8 mouse cellular contexts compared by ENCODE assay signal in the genomic region with DNA sequence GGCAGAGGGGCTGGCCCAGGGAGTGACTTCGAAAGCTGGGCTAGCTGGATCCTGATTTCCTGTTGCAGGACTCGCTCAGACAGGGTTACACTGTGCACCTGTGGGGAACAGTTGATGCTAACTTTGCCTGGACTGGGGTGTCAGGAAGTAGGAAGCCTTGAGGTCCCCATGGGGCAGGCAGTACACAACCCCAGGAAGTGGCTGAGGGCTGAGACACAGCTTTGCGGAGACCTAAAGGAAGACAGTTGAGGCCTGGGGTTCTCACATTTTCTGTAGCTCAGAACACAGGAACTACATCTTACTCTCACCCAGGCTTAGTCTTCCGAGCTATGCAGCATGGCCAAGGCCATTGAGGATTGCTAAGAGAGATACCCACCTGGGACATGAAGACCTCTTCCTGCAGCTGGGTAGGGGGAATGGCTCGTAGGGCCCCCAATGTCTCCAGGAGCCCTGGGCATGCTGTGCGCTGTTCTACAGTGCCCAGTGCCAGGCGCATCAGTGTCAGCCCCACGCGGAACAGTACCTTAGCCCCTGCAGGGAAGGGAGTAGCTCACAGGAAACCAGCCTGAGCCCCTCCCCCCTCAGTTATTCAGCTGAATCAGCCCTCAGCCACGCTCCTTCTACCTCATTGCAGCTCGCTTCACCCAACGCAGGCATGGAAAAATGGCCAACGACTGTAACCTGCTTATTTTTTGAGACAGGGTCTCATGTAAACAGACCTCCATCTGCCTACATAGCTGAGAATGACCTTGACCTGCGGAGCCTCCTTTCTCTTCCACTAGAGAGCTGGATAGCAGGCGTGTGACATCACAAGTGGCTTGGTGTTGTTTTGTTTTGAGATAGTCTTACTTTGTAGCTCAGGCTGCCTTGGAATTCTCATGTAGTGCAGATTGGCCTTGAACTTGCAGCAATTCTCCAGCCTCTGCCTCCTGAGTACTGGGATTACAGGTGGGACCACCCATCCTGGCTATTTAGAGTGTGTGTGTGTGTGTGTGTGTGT. TPM values are rescaled to one million over a fixed set of nuclear protein-coding genes. Genes with fewer than 3 reads are reported as not detected.
A peak's percentile ranks its signal among the peaks of the same experiment; 100 is the strongest.
DNase-seq lines count a peak whose midpoint lies in the region; ATAC-seq and TF ChIP-seq lines count a peak whose summit lies in the region.

No protein-coding gene starts in this region.

- H3K9ac ChIP-seq in kidney, embryonic 16.5 days (replicated peaks; ENCODE audit: low read length): peak overlapping the region; percentile 23; the same call in 1 of the 2 replicates
- H3K9ac ChIP-seq in liver, embryonic 13.5 days: no peak overlapping the region
- no peak overlapping the region for H3K9ac ChIP-seq in stomach, embryonic 15.5 days

- TF ChIP-seq POLR2A in kidney, adult 2 months (IDR thresholded peaks at IDR 0.05; ENCODE audit: low read depth, low read length): no peak
- 0 out of 2 replicates have a peak, but pooled peaks have one; percentile 5 for TF ChIP-seq POLR2A in bone marrow, adult 2 months (IDR thresholded peaks at IDR 0.05; ENCODE audit: borderline replicate concordance, control insufficient read depth, low read depth, low read length)

- H3K4me3 ChIP-seq in kidney, embryonic 16.5 days (ENCODE audit: low read length): no peak overlapping the region
- H3K4me3 ChIP-seq in kidney, adult 2 months (ENCODE audit: insufficient read depth, low read depth, low read length): no peak overlapping the region
- no peak overlapping the region for H3K4me3 ChIP-seq in bone marrow, adult 2 months (replicated peaks; ENCODE audit: control insufficient read depth, low read depth, low read length)
- H3K4me3 ChIP-seq in liver, embryonic 13.5 days (replicated peaks): no peak overlapping the region
- no peak overlapping the region for H3K4me3 ChIP-seq in stomach, embryonic 15.5 days (replicated peaks)

- H3K4me2 ChIP-seq in kidney, embryonic 16.5 days (replicated peaks; ENCODE audit: low read depth, low read length): 0 out of 2 replicates have a peak overlapping the region, but pooled peaks have one; percentile 16
- H3K4me2 ChIP-seq in liver, embryonic 13.5 days: peak overlapping the region; percentile 28; the same call in 1 of the 2 replicates
- no peak overlapping the region for H3K4me2 ChIP-seq in stomach, embryonic 15.5 days

- no peaks in the 10 kb centered on the region for H3K27me3 ChIP-seq in kidney, embryonic 16.5 days (ENCODE audit: insufficient read depth, low read length)
- H3K27me3 ChIP-seq in kidney, adult 2 months (replicated peaks; ENCODE audit: control insufficient read depth, insufficient read depth, low read length): no peaks in the 10 kb centered on the region
- no peaks in the 10 kb centered on the region for H3K27me3 ChIP-seq in liver, embryonic 13.5 days
- no peaks in the 10 kb centered on the region for H3K27me3 ChIP-seq in stomach, embryonic 15.5 days (replicated peaks)

- no peak for TF ChIP-seq CTCF in kidney, adult 2 months (conservative IDR thresholded peaks at IDR 0.05; ENCODE audit: insufficient read depth, insufficient read length, low read depth, low read length)
- no peak for TF ChIP-seq CTCF in bone marrow, adult 2 months (IDR thresholded peaks at IDR 0.05; ENCODE audit: control insufficient read depth, insufficient read depth, low read length)

- H3K9me3 ChIP-seq in kidney, embryonic 16.5 days (ENCODE audit: low read length): no peaks in the 10 kb centered on the region
- no peaks in the 10 kb centered on the region for H3K9me3 ChIP-seq in liver, embryonic 13.5 days (replicated peaks)
- H3K9me3 ChIP-seq in stomach, embryonic 15.5 days: no peaks in the 10 kb centered on the region

- DNase-seq in kidney, adult 2 months: no peak
- DNase-seq in liver, embryonic 13.5 days: no peak
- no peak for DNase-seq in left cerebral cortex, adult 18-20 months (ENCODE audit: low spot score in 2 of 2)
- DNase-seq in gastrocnemius, postnatal 25 days: no peak
- DNase-seq in left cerebral cortex, postnatal 36 days (ENCODE audit: low spot score in 2 of 2): no peak

- no peaks in the 10 kb centered on the region for H3K36me3 ChIP-seq in kidney, embryonic 16.5 days (ENCODE audit: insufficient read depth, low read length)
- no peaks in the 10 kb centered on the region for H3K36me3 ChIP-seq in kidney, adult 2 months (ENCODE audit: control insufficient read depth, insufficient read depth, low read length)
- H3K36me3 ChIP-seq in liver, embryonic 13.5 days: no peaks in the 10 kb centered on the region
- H3K36me3 ChIP-seq in stomach, embryonic 15.5 days: no peaks in the 10 kb centered on the region

- H3K4me1 ChIP-seq in kidney, embryonic 16.5 days (ENCODE audit: insufficient read depth, low read length): peaks cover 22% of the 10 kb centered on the region
- H3K4me1 ChIP-seq in kidney, adult 2 months (ENCODE audit: control insufficient read depth, insufficient read depth, low read length): no peaks in the 10 kb centered on the region
- peaks cover 29% of the 10 kb centered on the region for H3K4me1 ChIP-seq in bone marrow, adult 2 months (ENCODE audit: control insufficient read depth, insufficient read depth, low read length)
- peaks cover 25% of the 10 kb centered on the region for H3K4me1 ChIP-seq in liver, embryonic 13.5 days (replicated peaks)
- H3K4me1 ChIP-seq in stomach, embryonic 15.5 days: peaks cover 19% of the 10 kb centered on the region

- WGBS in kidney, embryonic 16.5 days: 47% methylated on average over 15 of the region's 15 CpGs
- 56% methylated on average over 15 of the region's 15 CpGs for WGBS in kidney, adult 2 months
- WGBS in bone marrow, adult 2 months: 13% methylated on average over 15 of the region's 15 CpGs
- WGBS in liver, embryonic 13.5 days (ENCODE audit: insufficient replicate concordance): 28% methylated on average over 15 of the region's 15 CpGs
- WGBS in stomach, embryonic 15.5 days: 40% methylated on average over 15 of the region's 15 CpGs

- intact Hi-C loops in left cerebral cortex, postnatal 36 days (cut with DNase I): no loop called here

- peak; percentile 39 for ATAC-seq in kidney, embryonic 16.5 days (ENCODE audit: low FRiP score, low TSS enrichment)
- ATAC-seq in liver, embryonic 13.5 days (ENCODE audit: low read depth): peak; percentile 46
- 0 out of 2 replicates have a peak, but pooled peaks have one; percentile 20 for ATAC-seq in stomach, embryonic 15.5 days (ENCODE audit: insufficient read depth, low FRiP score, low read depth)

- H3K27ac ChIP-seq in kidney, embryonic 16.5 days (ENCODE audit: low read length): peak overlapping the region; percentile 55
- no peak overlapping the region for H3K27ac ChIP-seq in kidney, adult 2 months (ENCODE audit: insufficient read depth, low read depth, low read length)
- peak overlapping the region; percentile 79 for H3K27ac ChIP-seq in bone marrow, adult 2 months (ENCODE audit: control insufficient read depth, insufficient read depth, low read depth, low read length, poor library complexity)
- peak overlapping the region; percentile 68 for H3K27ac ChIP-seq in liver, embryonic 13.5 days
- H3K27ac ChIP-seq in stomach, embryonic 15.5 days: no peak overlapping the region

RNA-seq across cellular contexts. Expression of gene Tbc1d10c, which starts 5.8 kb away (rescaled TPM):
- polyA plus RNA-seq in kidney, embryonic 16.5 days (2015; fragmentation: Nextera tagmentation; extraction: Ambion mirVana): 2.5 and 3.1 TPM in 2 replicates
- polyA plus RNA-seq in kidney, adult 2 months (2012; rRNA removed): 2.3 and 9.1 TPM in 2 replicates
- polyA plus RNA-seq in bone marrow, adult 2 months (2011; ENCODE audit: insufficient read depth, insufficient read length, low replicate concordance, missing spikeins): 64.3 and 168 TPM in 2 replicates
- polyA plus RNA-seq in liver, embryonic 13.5 days (2015; fragmentation: Nextera tagmentation; extraction: Ambion mirVana): 3.7 TPM in 2 replicates
- 3.0 and 4.0 TPM in 2 replicates for polyA plus RNA-seq in stomach, embryonic 15.5 days (2015; fragmentation: Nextera tagmentation; extraction: Ambion mirVana)
- 1 to 10 TPM; 1.0 to 1.1 TPM for total RNA-seq in left cerebral cortex, adult 18-20 months (2021)
- total RNA-seq in gastrocnemius, postnatal 25 days (2021): 1 to 10 TPM; 4.7 to 5.9 TPM
- total RNA-seq in left cerebral cortex, postnatal 36 days (2021): 1 to 10 TPM; 1.5 to 1.9 TPM

RNA-seq across cellular contexts. Expression of gene Ppp1ca, which starts 6.6 kb away (rescaled TPM):
- 1,050 and 1,120 TPM in 2 replicates for polyA plus RNA-seq in kidney, embryonic 16.5 days (2015; fragmentation: Nextera tagmentation; extraction: Ambion mirVana)
- polyA plus RNA-seq in kidney, adult 2 months (2012; rRNA removed): 484 and 509 TPM in 2 replicates
- 121 and 204 TPM in 2 replicates for polyA plus RNA-seq in bone marrow, adult 2 months (2011; ENCODE audit: insufficient read depth, insufficient read length, low replicate concordance, missing spikeins)
- 517 and 527 TPM in 2 replicates for polyA plus RNA-seq in liver, embryonic 13.5 days (2015; fragmentation: Nextera tagmentation; extraction: Ambion mirVana)
- polyA plus RNA-seq in stomach, embryonic 15.5 days (2015; fragmentation: Nextera tagmentation; extraction: Ambion mirVana): 745 and 766 TPM in 2 replicates
- 100 to 1,000 TPM; 303 to 333 TPM for total RNA-seq in left cerebral cortex, adult 18-20 months (2021)
- 100 to 1,000 TPM; 206 to 208 TPM for total RNA-seq in gastrocnemius, postnatal 25 days (2021)
- total RNA-seq in left cerebral cortex, postnatal 36 days (2021): 100 to 1,000 TPM; 292 to 320 TPM

RNA-seq across cellular contexts. Expression of gene Carns1, which starts 10.0 kb away (rescaled TPM):
- polyA plus RNA-seq in kidney, embryonic 16.5 days (2015; fragmentation: Nextera tagmentation; extraction: Ambion mirVana): 2.9 and 3.3 TPM in 2 replicates
- 3.8 and 4.0 TPM in 2 replicates for polyA plus RNA-seq in kidney, adult 2 months (2012; rRNA removed)
- 23.3 and 52.9 TPM in 2 replicates for polyA plus RNA-seq in bone marrow, adult 2 months (2011; ENCODE audit: insufficient read depth, insufficient read length, low replicate concordance, missing spikeins)
- 0.38 and 0.43 TPM in 2 replicates for polyA plus RNA-seq in liver, embryonic 13.5 days (2015; fragmentation: Nextera tagmentation; extraction: Ambion mirVana)
- 1.5 and 2.0 TPM in 2 replicates for polyA plus RNA-seq in stomach, embryonic 15.5 days (2015; fragmentation: Nextera tagmentation; extraction: Ambion mirVana)
- 1 to 10 TPM; 5.1 to 9.2 TPM for total RNA-seq in left cerebral cortex, adult 18-20 months (2021)
- 10 to 100 TPM; 17.7 to 20.0 TPM for total RNA-seq in gastrocnemius, postnatal 25 days (2021)
- total RNA-seq in left cerebral cortex, postnatal 36 days (2021): 1 to 10 TPM; 5.5 to 7.8 TPM

RNA-seq across cellular contexts. Expression of gene Rad9a, which starts 16.2 kb away (rescaled TPM):
- 39.4 and 39.9 TPM in 2 replicates for polyA plus RNA-seq in kidney, embryonic 16.5 days (2015; fragmentation: Nextera tagmentation; extraction: Ambion mirVana)
- 18.4 and 19.2 TPM in 2 replicates for polyA plus RNA-seq in kidney, adult 2 months (2012; rRNA removed)
- 24.2 and 39.8 TPM in 2 replicates for polyA plus RNA-seq in bone marrow, adult 2 months (2011; ENCODE audit: insufficient read depth, insufficient read length, low replicate concordance, missing spikeins)
- 17.4 and 20.7 TPM in 2 replicates for polyA plus RNA-seq in liver, embryonic 13.5 days (2015; fragmentation: Nextera tagmentation; extraction: Ambion mirVana)
- polyA plus RNA-seq in stomach, embryonic 15.5 days (2015; fragmentation: Nextera tagmentation; extraction: Ambion mirVana): 25.4 and 27.4 TPM in 2 replicates
- 10 to 100 TPM in 1 of 2 experiments, 1 to 10 TPM in 1; 7.2 to 10.1 TPM for total RNA-seq in left cerebral cortex, adult 18-20 months (2021)
- 1 to 10 TPM; 2.5 to 3.5 TPM for total RNA-seq in gastrocnemius, postnatal 25 days (2021)
- 10 to 100 TPM in 1 of 2 experiments, 1 to 10 TPM in 1; 6.1 to 10.8 TPM for total RNA-seq in left cerebral cortex, postnatal 36 days (2021)

RNA-seq across cellular contexts. Expression of gene Rps6kb2, which starts 22.1 kb away (rescaled TPM):
- 62.9 and 63.7 TPM in 2 replicates for polyA plus RNA-seq in kidney, embryonic 16.5 days (2015; fragmentation: Nextera tagmentation; extraction: Ambion mirVana)
- 41.0 and 41.8 TPM in 2 replicates for polyA plus RNA-seq in kidney, adult 2 months (2012; rRNA removed)
- 51.8 and 86.1 TPM in 2 replicates for polyA plus RNA-seq in bone marrow, adult 2 months (2011; ENCODE audit: insufficient read depth, insufficient read length, low replicate concordance, missing spikeins)
- polyA plus RNA-seq in liver, embryonic 13.5 days (2015; fragmentation: Nextera tagmentation; extraction: Ambion mirVana): 30.0 and 34.2 TPM in 2 replicates
- 44.7 and 49.5 TPM in 2 replicates for polyA plus RNA-seq in stomach, embryonic 15.5 days (2015; fragmentation: Nextera tagmentation; extraction: Ambion mirVana)
- 10 to 100 TPM; 32.5 to 34.5 TPM for total RNA-seq in left cerebral cortex, adult 18-20 months (2021)
- 10 to 100 TPM; 19.9 to 24.4 TPM for total RNA-seq in gastrocnemius, postnatal 25 days (2021)
- 10 to 100 TPM; 27.8 to 43.1 TPM for total RNA-seq in left cerebral cortex, postnatal 36 days (2021)

Comparison
In these comparisons a context has a peak if more than half of its experiments do, and no peak if none do; other contexts are left out.
1. H3K27ac ChIP-seq: peak in kidney, embryonic 16.5 days (single experiment), bone marrow, adult 2 months (single experiment) and liver, embryonic 13.5 days (single experiment); none in kidney, adult 2 months (single experiment) and stomach, embryonic 15.5 days (single experiment).
2. Peak in every context shown above with its lines, with median percentiles within 50 percentile points of each other: ATAC-seq.